Mouse (Mus musculus): Measurements from ENCODE around the gene 4931409K22Rik. TPM values are rescaled to one million over a fixed set of nuclear protein-coding genes. Genes with fewer than 3 reads are reported as not detected.

Gene 4931409K22Rik
- polyA plus RNA-seq, 1 experiment from 2014 or later = 0.20 TPM

GRCm38 (mm10) chr5:24591268-24591721 lies 34.7 kb upstream of the 4931409K22Rik start:
- Histone ChIP-seq H3K9ac (ENCODE audit: low read length) (no peak overlapping the region), H3K36me3 (ENCODE audit: control insufficient read depth, insufficient read depth, low read length) (peaks cover 17% of the 10 kb centered on the region; the same call in 1 of the 2 replicates), H3K4me2 (ENCODE audit: low read depth, low read length, severe bottlenecking) (0 out of 2 replicates have a peak overlapping the region, but pooled peaks have one; percentile 11), H3K9me3 (ENCODE audit: control insufficient read depth, low read length) (no peaks in the 10 kb centered on the region), H3K27me3 (ENCODE audit: control insufficient read depth, insufficient read depth, low read length) (no peaks in the 10 kb centered on the region), H3K4me3 (ENCODE audit: low read depth, low read length) (no peak overlapping the region), H3K4me1 (replicated peaks; ENCODE audit: control insufficient read depth, insufficient read depth, low read length) (peaks cover 21% of the 10 kb centered on the region), H3K27ac (ENCODE audit: low read depth, low read length) (no peak overlapping the region)
- DNase-seq (ENCODE audit: low spot score) (peak; percentile 59), ATAC-seq (replicated peaks; ENCODE audit: low FRiP score) (no peak)
- 28% methylated on average over 23 of the region's 23 CpGs for WGBS

DNA sequence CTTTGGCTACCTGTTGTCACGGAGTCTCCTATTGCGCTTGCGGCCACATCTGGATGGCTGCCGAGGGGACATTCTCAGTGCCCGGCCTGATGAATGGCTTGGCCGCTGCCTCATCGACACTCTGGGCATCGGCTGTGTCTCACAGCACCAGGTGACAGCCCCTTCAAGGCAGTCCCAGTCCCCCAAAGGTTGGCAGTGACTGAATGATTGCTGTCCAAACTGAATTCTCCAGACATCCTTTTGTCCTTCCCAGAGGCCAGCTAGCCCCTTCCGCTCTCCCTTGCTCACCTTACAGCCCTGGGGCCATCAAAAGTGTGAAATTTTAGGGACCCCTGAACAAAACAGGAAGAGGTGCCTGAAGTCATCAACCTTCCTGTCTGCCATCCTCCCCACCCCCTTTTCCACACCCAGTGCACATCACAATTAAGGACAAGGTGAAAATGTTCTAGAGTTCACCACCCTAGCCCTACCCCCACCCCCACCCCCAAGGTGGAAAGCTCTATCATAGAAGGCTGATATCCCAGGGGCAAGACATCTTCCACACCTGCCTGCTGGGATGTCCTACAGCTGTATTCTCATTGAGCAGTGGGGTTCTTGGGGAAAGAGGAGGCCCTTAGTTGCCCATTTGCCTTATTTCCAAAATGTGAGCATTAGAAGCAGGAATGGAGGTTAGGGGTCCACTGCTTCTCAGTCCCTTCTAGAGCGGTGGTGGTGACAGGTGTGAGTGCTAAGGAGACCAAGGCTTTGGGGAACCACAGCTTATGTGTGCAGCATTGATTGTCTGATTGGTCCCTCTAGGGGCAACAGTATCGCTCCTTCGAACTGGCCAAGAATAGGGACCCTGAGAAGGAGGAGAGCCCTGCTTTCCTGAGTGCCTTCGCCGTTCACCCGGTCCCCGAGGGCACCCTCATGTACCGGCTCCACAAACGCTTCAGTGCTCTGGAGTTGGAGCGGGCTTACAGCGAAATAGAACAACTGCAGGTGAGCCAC lies 33.2 kb upstream of the 4931409K22Rik start:
- ATAC-seq (replicated peaks; ENCODE audit: low FRiP score) = no peak
- peaks cover 12% of the 10 kb centered on the region; the same call in 1 of the 2 replicates for H3K4me1 ChIP-seq (replicated peaks; ENCODE audit: control insufficient read depth, insufficient read depth, low read length)
- no peak overlapping the region for H3K9ac ChIP-seq (ENCODE audit: low read length)
- no peaks in the 10 kb centered on the region for H3K27me3 ChIP-seq (ENCODE audit: control insufficient read depth, insufficient read depth, low read length)
- no peak for DNase-seq (ENCODE audit: low spot score)
- H3K9me3 ChIP-seq (ENCODE audit: control insufficient read depth, low read length) = no peaks in the 10 kb centered on the region
- H3K36me3 ChIP-seq (ENCODE audit: control insufficient read depth, insufficient read depth, low read length) = peaks cover 16% of the 10 kb centered on the region; the same call in 1 of the 2 replicates
- H3K4me3 ChIP-seq (ENCODE audit: low read depth, low read length) = no peak overlapping the region
- no peak overlapping the region for H3K27ac ChIP-seq (ENCODE audit: low read depth, low read length)
- no peak overlapping the region for H3K4me2 ChIP-seq (ENCODE audit: low read depth, low read length, severe bottlenecking)
- WGBS = 88% methylated on average over 20 of the region's 20 CpGs

GRCm38 (mm10) chr5:24587200-24587577 lies 30.6 kb upstream of the 4931409K22Rik start:
- Histone ChIP-seq H3K36me3 (ENCODE audit: control insufficient read depth, insufficient read depth, low read length) (no peaks in the 10 kb centered on the region; the same call in 1 of the 2 replicates), H3K4me3 (ENCODE audit: low read depth, low read length) (peak overlapping the region; percentile 75), H3K9me3 (ENCODE audit: control insufficient read depth, low read length) (no peaks in the 10 kb centered on the region), H3K4me2 (ENCODE audit: low read depth, low read length, severe bottlenecking) (peak overlapping the region; percentile 94), H3K9ac (ENCODE audit: low read length) (peak overlapping the region; percentile 71), H3K27ac (ENCODE audit: low read depth, low read length) (peak overlapping the region; percentile 59; the same call in 1 of the 2 replicates), H3K4me1 (replicated peaks; ENCODE audit: control insufficient read depth, insufficient read depth, low read length) (peaks cover 12% of the 10 kb centered on the region; the same call in 1 of the 2 replicates), H3K27me3 (ENCODE audit: control insufficient read depth, insufficient read depth, low read length) (no peaks in the 10 kb centered on the region)
- no peak for ATAC-seq (replicated peaks; ENCODE audit: low FRiP score)
- WGBS = 22% methylated on average over 4 of the region's 4 CpGs
- DNase-seq (ENCODE audit: low spot score) = no peak

DNA sequence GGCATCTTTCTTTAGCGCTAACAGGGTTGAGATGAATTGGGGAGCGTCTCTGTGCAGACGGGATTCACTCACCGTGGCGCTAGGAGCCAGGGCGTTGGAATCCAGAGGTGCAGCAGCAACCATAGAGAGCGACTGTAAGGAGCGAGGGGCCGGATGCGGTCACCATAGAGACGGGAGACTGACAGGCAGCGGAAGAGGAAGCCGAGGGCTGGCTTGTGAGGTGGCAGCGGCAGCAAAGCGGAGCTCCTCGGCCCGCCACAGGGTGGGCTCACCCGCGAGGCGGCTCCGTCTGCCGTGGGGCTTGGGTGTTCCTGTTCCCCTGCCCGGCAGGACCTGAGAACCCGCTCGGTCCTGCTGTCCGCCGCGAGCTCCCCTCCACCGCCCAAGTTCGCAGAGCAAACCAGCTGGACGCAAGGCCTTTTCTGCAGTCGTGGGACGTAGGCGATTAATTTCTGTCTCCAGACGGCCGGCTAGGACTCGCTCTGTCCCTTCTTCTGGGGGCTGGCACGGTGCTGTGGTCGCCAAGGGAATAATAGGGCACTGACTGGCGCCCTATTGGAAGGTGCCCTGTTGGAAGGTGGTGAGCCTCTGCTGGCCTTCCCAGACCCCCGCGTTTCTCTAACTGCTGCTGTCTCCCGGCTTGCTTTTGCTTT lies 30.1 kb upstream of the 4931409K22Rik start, which contains the start of gene Chpf2:
Gene Chpf2, plus strand, starts transcription at position 195 of the 653 bp plus-strand sequence.
- H3K4me2 ChIP-seq (ENCODE audit: low read depth, low read length, severe bottlenecking) = peak within 1 kb of the TSS; percentile 94
- H3K27ac ChIP-seq (ENCODE audit: low read depth, low read length) = peak within 1 kb of the TSS; percentile 59; the same call in 1 of the 2 replicates
- H3K4me1 ChIP-seq (replicated peaks; ENCODE audit: control insufficient read depth, insufficient read depth, low read length) = peaks cover 10% of the 10 kb centered on the region; the same call in 1 of the 2 replicates
- no peaks in the 10 kb centered on the region for H3K9me3 ChIP-seq (ENCODE audit: control insufficient read depth, low read length)
- DNase-seq (ENCODE audit: low spot score) = peak; percentile 92
- peak within 1 kb of the TSS; percentile 71 for H3K9ac ChIP-seq (ENCODE audit: low read length)
- no peaks in the 10 kb centered on the region; the same call in 1 of the 2 replicates for H3K36me3 ChIP-seq (ENCODE audit: control insufficient read depth, insufficient read depth, low read length)
- peak; percentile 91 for ATAC-seq (replicated peaks; ENCODE audit: low FRiP score)
- under 1% methylated on average over 41 of the region's 43 CpGs for WGBS
- peak within 1 kb of the TSS; percentile 75 for H3K4me3 ChIP-seq (ENCODE audit: low read depth, low read length)
- H3K27me3 ChIP-seq (ENCODE audit: control insufficient read depth, insufficient read depth, low read length) = no peaks in the 10 kb centered on the region

- WGBS = 9% methylated on average over 8 of the region's 8 CpGs
- H3K4me3 ChIP-seq (ENCODE audit: low read depth, low read length) = peak overlapping the region; percentile 75
- H3K9me3 ChIP-seq (ENCODE audit: control insufficient read depth, low read length) = no peaks in the 10 kb centered on the region
- ATAC-seq (replicated peaks; ENCODE audit: low FRiP score) (peak; percentile 31; the same call in 1 of the 2 replicates), DNase-seq (ENCODE audit: low spot score) (no peak)
- peaks cover 10% of the 10 kb centered on the region; the same call in 1 of the 2 replicates for H3K4me1 ChIP-seq (replicated peaks; ENCODE audit: control insufficient read depth, insufficient read depth, low read length)
- no peak overlapping the region for H3K27ac ChIP-seq (ENCODE audit: low read depth, low read length)
- H3K4me2 ChIP-seq (ENCODE audit: low read depth, low read length, severe bottlenecking) = peak overlapping the region; percentile 94
- no peaks in the 10 kb centered on the region for H3K27me3 ChIP-seq (ENCODE audit: control insufficient read depth, insufficient read depth, low read length)
- no peaks in the 10 kb centered on the region; the same call in 1 of the 2 replicates for H3K36me3 ChIP-seq (ENCODE audit: control insufficient read depth, insufficient read depth, low read length)
- peak overlapping the region; percentile 71 for H3K9ac ChIP-seq (ENCODE audit: low read length)
Observed at GRCm38 (mm10) chr5:24586106-24586505, 29.5 kb upstream of the 4931409K22Rik start.

- Histone ChIP-seq H3K9ac (ENCODE audit: low read length) (peak overlapping the region; percentile 64; the same call in 1 of the 2 replicates), H3K9me3 (ENCODE audit: control insufficient read depth, low read length) (no peaks in the 10 kb centered on the region), H3K36me3 (ENCODE audit: control insufficient read depth, insufficient read depth, low read length) (peaks cover 3% of the 10 kb centered on the region; the same call in 1 of the 2 replicates), H3K27ac (ENCODE audit: low read depth, low read length) (peak overlapping the region; percentile 68), H3K4me3 (ENCODE audit: low read depth, low read length) (peak overlapping the region; percentile 78), H3K4me2 (ENCODE audit: low read depth, low read length, severe bottlenecking) (peak overlapping the region; percentile 64), H3K27me3 (ENCODE audit: control insufficient read depth, insufficient read depth, low read length) (no peaks in the 10 kb centered on the region), H3K4me1 (replicated peaks; ENCODE audit: control insufficient read depth, insufficient read depth, low read length) (peaks cover 5% of the 10 kb centered on the region)
- ATAC-seq (replicated peaks; ENCODE audit: low FRiP score) = no peak
- DNase-seq (ENCODE audit: low spot score) = no peak
- WGBS = 76% methylated on average over 6 of the region's 6 CpGs
Observed at GRCm38 (mm10) chr5:24578109-24578963, 21.7 kb upstream of the 4931409K22Rik start.

DNA sequence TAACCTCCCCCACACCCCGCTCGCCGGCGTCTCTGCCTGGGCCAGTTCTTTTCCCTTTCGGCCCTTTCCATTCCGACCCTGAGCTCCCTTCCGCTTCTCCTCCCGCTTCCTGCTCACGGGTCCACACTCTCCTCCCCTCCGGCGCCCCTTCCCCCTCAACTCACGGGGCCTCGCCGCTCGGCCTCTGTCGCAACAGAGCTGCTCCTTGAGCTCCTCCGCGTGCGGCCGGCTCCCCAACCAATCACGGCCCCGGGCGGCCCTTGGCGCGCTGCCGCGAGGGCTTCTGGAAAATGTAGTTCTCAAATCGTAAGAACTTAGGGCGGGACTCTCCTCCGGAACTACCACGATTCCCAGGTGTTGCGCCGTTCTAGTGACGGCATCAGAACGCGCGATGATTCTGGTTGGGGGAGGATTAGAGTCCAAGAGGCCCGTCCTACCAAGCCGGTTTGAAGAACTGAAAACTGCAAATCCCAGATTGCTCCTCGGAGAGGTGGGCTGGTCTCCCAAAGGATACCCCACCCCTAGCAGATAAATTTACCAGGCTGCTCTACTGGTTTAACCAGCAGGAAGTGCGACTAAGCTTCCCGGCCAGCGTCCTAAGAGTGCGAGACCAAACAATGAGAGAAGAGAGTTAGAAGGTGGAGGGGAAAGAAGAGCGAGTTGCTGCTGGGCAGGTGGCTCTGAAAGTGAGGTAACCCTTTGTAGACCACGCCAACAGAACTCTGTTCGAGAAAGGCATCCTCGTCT lies 20.7 kb upstream of the 4931409K22Rik start, which contains the start of gene Abcf2:
Gene Abcf2, minus strand, starts transcription at position 285 of the 747 bp plus-strand sequence.
- DNase-seq (ENCODE audit: low spot score) (peak; percentile 99), ATAC-seq (replicated peaks; ENCODE audit: low FRiP score) (peak; percentile 97)
- H3K4me2 ChIP-seq (ENCODE audit: low read depth, low read length, severe bottlenecking) = peak within 1 kb of the TSS; percentile 86
- WGBS = under 1% methylated on average over 48 of the region's 48 CpGs
- H3K36me3 ChIP-seq (ENCODE audit: control insufficient read depth, insufficient read depth, low read length) = peaks cover 11% of the 10 kb centered on the region; the same call in 1 of the 2 replicates
- no peaks in the 10 kb centered on the region for H3K27me3 ChIP-seq (ENCODE audit: control insufficient read depth, insufficient read depth, low read length)
- peaks cover 5% of the 10 kb centered on the region for H3K4me1 ChIP-seq (replicated peaks; ENCODE audit: control insufficient read depth, insufficient read depth, low read length)
- H3K9me3 ChIP-seq (ENCODE audit: control insufficient read depth, low read length) = no peaks in the 10 kb centered on the region
- H3K9ac ChIP-seq (ENCODE audit: low read length) = peak within 1 kb of the TSS; percentile 87
- H3K4me3 ChIP-seq (ENCODE audit: low read depth, low read length) = peak within 1 kb of the TSS; percentile 78
- H3K27ac ChIP-seq (ENCODE audit: low read depth, low read length) = peak within 1 kb of the TSS; percentile 68
